Mouse (Mus musculus) spleen, postnatal 10 days (tissue): Measurements from ENCODE around the gene Usp3.
A peak's percentile ranks its signal among the peaks of the same experiment; 100 is the strongest.

Experiments
- DNase-seq, 2 experiments: peaks; one replicate each; pipeline ENCODE4 v3.0.0; 2021 to 2022; ENCODE audit warnings: low spot score in 2 of 2

The Usp3 gene

GRCm38 (mm10) chr9:66571986-66572700 lies 20.8 kb downstream of the Usp3 start:
- no peak for DNase-seq

- no peak for DNase-seq
Measured at GRCm38 (mm10) chr9:66562215-66562614, 30.7 kb downstream of the Usp3 start.

GRCm38 (mm10) chr9:66561496-66561895 lies 31.4 kb downstream of the Usp3 start:
- no peak for DNase-seq

GRCm38 (mm10) chr9:66560728-66561127 lies 32.2 kb downstream of the Usp3 start:
- DNase-seq: no peak

DNA sequence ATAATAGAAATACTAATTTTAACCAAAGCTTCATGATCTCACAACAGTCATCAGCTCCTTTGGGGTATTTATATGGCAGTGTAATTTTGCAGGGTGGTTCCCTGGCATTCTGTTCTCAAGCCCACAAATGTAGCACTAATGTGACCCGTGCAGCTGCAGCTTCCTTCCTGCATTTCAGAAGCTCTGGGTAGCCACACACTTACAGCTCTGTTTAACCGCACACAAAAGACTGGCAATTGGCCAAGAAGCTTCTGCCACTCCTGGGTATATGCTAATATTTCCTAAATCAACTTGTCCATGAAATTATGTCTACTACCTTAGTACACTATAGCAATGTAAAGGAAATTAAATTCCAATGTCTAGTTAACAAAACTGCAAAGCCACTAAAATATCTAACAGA lies 32.6 kb downstream of the Usp3 start:
- DNase-seq: peak in 1 of 2 experiments; percentile 25

- no peak for DNase-seq
Measured at GRCm38 (mm10) chr9:66558971-66559370, 34.0 kb downstream of the Usp3 start.

- no peak for DNase-seq
Measured at GRCm38 (mm10) chr9:66542785-66543184, 50.2 kb downstream of the Usp3 start.

DNA sequence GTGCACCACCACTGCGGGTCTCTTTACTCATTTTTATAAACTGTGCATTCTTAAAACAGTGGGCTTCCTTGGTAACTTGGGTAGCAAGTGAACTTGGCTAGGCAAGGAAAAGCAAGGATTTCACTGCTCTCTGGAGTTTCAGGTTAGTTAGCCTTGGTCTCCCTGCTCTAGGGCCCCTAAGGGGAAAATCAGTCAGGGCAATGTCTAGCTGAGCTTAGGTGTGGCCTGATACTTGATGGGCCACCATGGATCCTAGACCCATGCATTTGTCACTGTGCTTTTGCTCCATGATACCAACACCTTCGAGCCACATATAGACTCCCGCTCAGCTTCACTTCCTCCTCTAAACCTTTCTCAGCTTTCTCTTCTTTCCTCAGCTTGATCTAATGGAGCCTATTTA lies 71.3 kb downstream of the Usp3 start:
- DNase-seq: no peak

GRCm38 (mm10) chr9:66520299-66520698 lies 72.6 kb downstream of the Usp3 start:
- DNase-seq: no peak

DNA sequence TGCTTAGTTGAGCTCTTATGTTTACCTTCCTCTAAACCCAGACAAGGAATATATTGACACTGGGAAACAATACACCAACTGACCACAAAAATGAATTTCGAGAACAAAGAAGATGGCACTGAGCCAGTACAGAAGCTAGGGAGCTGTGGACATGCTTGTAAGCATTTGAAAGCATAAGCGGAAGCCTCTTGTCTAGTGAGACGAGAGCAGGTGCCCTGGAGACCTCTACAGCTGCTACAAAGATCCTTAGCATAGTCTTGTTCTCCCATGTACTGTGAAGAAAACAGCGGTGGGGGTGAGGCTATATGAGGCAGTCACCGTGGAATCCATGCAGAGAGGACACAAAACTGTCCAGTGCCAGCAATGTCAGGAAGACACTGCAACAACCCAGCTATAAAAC lies 74.0 kb downstream of the Usp3 start:
- no peak for DNase-seq

- DNase-seq: no peak
Measured at GRCm38 (mm10) chr9:66518251-66518650, 74.7 kb downstream of the Usp3 start.

DNA sequence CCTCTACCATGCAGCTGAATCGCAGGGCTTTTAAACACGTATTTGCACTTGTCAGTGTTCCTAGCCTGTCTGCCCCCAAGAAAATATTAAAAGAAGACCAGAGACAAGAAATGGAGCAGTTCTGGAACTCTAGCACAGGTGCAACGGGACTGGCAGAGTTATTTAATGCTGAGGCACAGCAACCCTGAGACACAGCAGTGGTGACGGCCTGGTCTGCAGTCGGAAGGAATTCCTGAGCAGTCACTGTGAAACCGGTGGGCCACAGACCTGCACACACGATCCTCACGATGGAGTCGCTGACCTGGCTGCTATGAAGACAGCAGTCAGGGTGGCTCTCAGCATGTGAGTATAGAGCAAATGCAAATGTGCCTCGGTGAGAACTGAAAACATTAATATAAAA lies 75.2 kb downstream of the Usp3 start:
- DNase-seq: no peak

- DNase-seq: no peak
Measured at GRCm38 (mm10) chr9:66516296-66516940, 76.5 kb downstream of the Usp3 start.

DNA sequence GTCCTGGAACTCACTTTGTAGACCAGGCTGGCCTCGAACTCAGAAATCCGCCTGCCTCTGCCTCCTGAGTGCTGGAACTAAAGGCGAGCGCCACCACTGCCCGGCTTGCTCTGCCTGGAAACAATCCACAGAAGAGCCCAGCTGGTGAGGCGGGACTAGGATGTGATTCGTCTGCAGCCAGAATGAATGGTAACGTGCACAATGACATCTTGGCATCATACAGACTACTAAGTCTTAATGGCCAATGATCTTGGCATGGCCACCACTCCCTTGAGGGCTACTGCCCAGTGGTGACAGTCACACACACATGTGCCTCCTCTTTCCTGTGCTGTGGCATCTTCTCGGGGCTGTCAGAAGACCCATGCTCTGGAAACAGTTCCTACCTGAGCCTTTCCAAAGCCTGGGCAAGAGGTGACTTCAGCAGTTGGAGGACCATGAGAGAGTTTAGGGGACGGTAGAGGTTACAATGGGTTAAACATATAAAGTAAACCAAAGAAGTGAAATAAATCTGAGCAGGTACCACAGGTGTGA lies 77.2 kb downstream of the Usp3 start:
- no peak for DNase-seq

DNA sequence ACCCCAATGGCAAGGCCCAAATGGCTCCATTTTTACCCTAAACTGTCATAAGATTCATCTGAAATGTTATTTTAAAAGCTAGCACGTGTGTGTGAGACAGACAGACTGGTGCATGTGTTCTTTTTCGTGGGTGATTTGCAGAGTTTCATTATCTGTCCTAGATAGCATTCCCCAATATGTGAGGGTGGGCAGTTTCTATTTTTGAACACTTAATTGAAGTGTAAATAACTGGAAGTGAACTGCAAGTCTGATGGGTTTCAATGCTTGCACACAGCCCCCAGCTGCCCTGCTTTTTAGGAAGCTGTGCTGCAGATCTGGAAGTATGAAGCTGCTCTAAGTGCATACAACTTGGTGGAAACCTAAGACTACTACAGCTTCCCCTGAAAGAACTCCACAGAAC lies 77.8 kb downstream of the Usp3 start:
- DNase-seq: no peak

DNA sequence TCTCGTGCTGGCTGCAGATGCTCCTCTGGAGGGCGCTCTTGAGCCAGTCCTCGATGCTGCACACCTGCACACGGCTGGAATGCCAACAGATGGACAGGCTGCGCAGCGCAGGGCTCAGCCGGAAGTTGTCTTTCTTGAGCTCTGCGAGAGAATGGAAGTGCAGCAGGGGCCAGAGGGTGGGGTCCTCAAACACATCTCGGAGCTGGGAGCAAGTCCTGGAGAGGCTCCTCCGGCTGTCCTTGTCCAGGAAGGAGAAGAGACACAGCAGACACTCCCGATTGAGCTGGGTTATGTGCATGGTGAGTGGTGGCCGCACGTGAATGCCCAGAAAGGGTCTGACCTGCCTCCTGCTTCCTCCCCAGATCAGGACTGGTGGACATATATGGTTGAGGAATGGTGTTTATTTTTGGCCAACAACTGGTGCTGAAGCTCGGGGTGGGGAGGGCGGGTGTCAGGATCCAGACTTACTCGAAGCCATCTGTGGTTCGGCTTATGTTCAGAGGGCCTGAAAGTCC lies 78.6 kb downstream of the Usp3 start, which contains the start of gene Fbxl22:
Gene Fbxl22, minus strand, starts transcription at position 338 of the 515 bp plus-strand sequence.
- DNase-seq: peak in 1 of 2 experiments; percentile 65

DNA sequence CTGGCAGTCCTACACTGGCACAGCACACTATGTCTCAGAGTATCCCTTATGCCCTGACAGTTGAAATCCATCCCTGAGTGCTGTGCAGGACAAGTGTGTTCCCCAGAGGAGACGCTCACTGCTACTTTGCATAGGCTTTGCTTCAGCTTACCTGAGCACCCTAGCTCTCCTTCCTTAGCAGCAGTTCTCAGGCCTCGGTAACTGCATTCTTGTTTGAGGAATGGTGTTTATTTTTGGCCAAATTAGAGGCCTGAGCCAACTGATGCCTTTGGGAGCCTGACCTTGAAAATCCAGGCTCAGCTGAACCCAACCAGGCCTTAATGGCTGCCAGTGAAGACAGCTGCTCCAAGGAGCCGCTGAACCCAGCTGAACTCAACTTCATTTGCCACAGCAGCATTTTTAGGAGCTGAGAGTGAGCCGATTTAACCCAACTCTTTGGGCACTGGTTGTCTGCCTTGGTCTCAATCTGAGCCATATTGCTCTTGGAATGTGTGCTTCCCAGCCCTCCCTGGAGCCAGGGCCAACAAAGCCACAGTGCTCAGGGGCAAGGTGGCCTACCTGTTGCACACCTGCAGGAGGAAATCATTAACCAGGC lies 79.2 kb downstream of the Usp3 start:
- no peak for DNase-seq

DNA sequence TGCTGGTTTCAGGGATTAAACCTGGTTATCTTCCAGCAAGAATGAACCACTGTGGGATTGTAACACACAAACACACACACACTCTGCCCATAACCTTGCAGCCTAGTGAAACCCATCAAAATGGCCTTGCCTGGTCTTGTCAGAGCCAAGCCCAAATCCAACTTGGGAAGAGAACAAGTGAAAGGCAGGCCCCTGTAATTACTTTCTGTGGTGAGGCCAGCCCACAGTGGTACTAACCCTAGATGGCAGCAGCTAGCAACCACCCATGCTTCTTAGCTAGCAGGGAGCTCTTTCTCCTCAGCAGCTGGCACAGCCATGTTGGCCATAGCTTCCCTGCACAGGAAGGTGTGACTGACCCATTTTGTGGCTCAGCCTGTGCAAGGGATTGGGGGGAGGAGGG lies 79.8 kb downstream of the Usp3 start:
- DNase-seq: no peak

- DNase-seq: peak; percentile 63 to 82
Measured at GRCm38 (mm10) chr9:66512351-66512671, 80.6 kb downstream of the Usp3 start.

GRCm38 (mm10) chr9:66511580-66512350 lies 81.2 kb downstream of the Usp3 start:
- DNase-seq: peak; percentile 78 to 92

- no peak for DNase-seq
Measured at GRCm38 (mm10) chr9:66510944-66511343, 82.0 kb downstream of the Usp3 start.

- no peak for DNase-seq
Measured at GRCm38 (mm10) chr9:66510351-66510841, 82.5 kb downstream of the Usp3 start.
